Mouse (Mus musculus) liver, embryonic 15.5 days (tissue): ENCODE results near the gene Peak1. TPM values are rescaled to one million over a fixed set of nuclear protein-coding genes. Genes with fewer than 3 reads are reported as not detected.
A peak's percentile ranks its signal among the peaks of the same experiment; 100 is the strongest.
"Not testable (repeated sequence)": the region's sequence is repeated elsewhere in the genome, so short reads cannot be mapped to it uniquely, and the experiment has no call there.

Source experiments
- ATAC-seq: fragments of 200-750 bp; cut with Nextera tagmentation; 2 replicates; pipeline ENCODE4 v1.8.0; 2017; ENCODE audit warnings: moderate number of reproducible peaks, mild to moderate bottlenecking, moderate library complexity; ENCODE audit not compliant: insufficient read depth
- H3K27ac ChIP-seq: fragments of 300-500 bp; sonication (generic); replicated peaks from 2 replicates; pipeline ENCODE4 v1.5.1; 2015; ENCODE audit warnings: mild to moderate bottlenecking, inconsistent platforms
- H3K27me3 ChIP-seq: fragments of 300-500 bp; sonication (generic); 2 replicates; pipeline ENCODE4 v1.6.1; 2015; ENCODE audit warnings: mild to moderate bottlenecking, inconsistent platforms
- H3K36me3 ChIP-seq: fragments of 300-500 bp; sonication (generic); replicated peaks from 2 replicates; pipeline ENCODE4 v1.6.1; 2015; ENCODE audit warnings: moderate library complexity, mild to moderate bottlenecking, inconsistent platforms
- H3K4me1 ChIP-seq: fragments of 300-500 bp; sonication (generic); replicated peaks from 2 replicates; pipeline ENCODE4 v1.6.1; 2015; ENCODE audit warnings: inconsistent platforms
- H3K4me2 ChIP-seq: fragments of 300-500 bp; sonication (generic); 2 replicates; pipeline ENCODE4 v1.6.1; 2015; ENCODE audit warnings: moderate library complexity, mild to moderate bottlenecking, inconsistent platforms
- H3K4me3 ChIP-seq: fragments of 300-500 bp; sonication (generic); replicated peaks from 2 replicates; pipeline ENCODE4 v1.5.1; 2015; ENCODE audit warnings: mild to moderate bottlenecking, inconsistent platforms
- H3K9ac ChIP-seq: fragments of 300-500 bp; sonication (generic); 2 replicates; pipeline ENCODE4 v1.6.1; 2015; ENCODE audit warnings: moderate library complexity, mild to moderate bottlenecking, inconsistent platforms
- H3K9me3 ChIP-seq: fragments of 300-500 bp; sonication (generic); replicated peaks from 2 replicates; pipeline ENCODE4 v1.6.1; 2016; ENCODE audit warnings: inconsistent platforms
- WGBS: fragments of 180-500 bp; shearing (Covaris S2); methylation state at CpG from one replicate; pipeline ENCODE4 v1.1.7; 2015; ENCODE audit warnings: mixed read lengths; ENCODE audit not compliant: insufficient replicate concordance; 5-methylcytosine and 5-hydroxymethylcytosine counted together
- polyA plus RNA-seq: library from polyadenylated mRNA; unstranded; fragments of >200 nt; fragmentation: Nextera tagmentation; extraction: Ambion mirVana; gene quantifications from 2 replicates; pipeline ENCODE4 v1.2.1, GENCODE M21; 2015

The Peak1 gene
- polyA plus RNA-seq, 1 experiment from 2014 or later: 2.4 TPM

GRCm38 (mm10) chr9:56242686-56243085 lies 175.2 kb downstream of the Peak1 start:
- Histone ChIP-seq H3K36me3 (no peaks in the 10 kb centered on the region), H3K9me3 (no peaks in the 10 kb centered on the region), H3K27ac (no peak overlapping the region), H3K9ac (no peak overlapping the region), H3K4me1 (no peaks in the 10 kb centered on the region), H3K4me3 (no peak overlapping the region), H3K4me2 (no peak overlapping the region), H3K27me3 (no peaks in the 10 kb centered on the region)
- 73% methylated on average over 3 of the region's 3 CpGs for WGBS
- ATAC-seq: no peak

DNA sequence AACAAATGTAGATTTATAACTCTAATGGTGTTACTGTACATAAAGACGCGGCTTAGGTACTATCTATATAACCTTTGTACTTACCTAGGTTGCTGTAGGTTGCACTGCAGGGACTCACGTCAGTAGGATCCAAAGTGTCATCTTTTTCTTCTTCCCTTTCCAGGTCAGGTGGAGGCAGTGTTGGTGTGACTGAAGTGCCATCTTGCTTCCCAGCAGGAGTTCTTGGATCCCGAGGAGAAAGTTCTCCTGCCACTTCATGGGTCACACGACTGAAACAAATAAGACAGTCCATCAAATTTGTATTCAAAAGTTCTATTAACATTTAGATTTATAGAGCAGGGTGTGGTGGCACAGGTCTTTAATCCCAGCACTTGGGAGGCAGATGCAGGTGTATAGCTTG lies 176.8 kb downstream of the Peak1 start:
- H3K27me3 ChIP-seq: no peaks in the 10 kb centered on the region
- 74% methylated on average over 5 of the region's 5 CpGs for WGBS

DNA sequence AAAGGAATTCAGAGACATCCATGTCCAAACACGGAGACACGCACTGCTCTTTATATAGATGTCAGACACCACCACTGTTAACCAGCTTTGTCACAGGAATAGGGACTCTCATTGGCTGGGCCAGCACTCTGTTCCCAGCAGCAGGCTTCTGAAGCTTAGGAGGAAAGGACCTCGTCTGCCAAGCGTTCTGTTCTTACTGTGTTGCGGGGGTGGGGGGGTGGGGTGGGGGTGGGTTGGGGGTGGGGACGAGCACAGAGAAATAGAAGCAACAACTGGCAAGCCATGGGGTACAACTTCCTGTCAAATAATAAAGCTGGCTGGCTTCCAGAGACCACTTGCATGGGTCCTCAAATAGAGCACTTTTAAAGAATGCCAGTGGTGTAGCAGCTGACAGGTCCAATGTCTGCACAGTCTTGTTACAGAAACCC lies 182.0 kb downstream of the Peak1 start:
- Histone ChIP-seq H3K9ac (no peak overlapping the region), H3K9me3 (no peaks in the 10 kb centered on the region), H3K27ac (no peak overlapping the region), H3K27me3 (no peaks in the 10 kb centered on the region), H3K36me3 (no peaks in the 10 kb centered on the region), H3K4me2 (no peak overlapping the region), H3K4me3 (no peak overlapping the region), H3K4me1 (0 out of 2 replicates have a peak, but pooled peaks cover 2% of the 10 kb centered on the region)
- ATAC-seq: no peak
- WGBS: 57% methylated on average over 6 of the region's 6 CpGs

More for the DNA sequence above, 176.8 kb downstream of the Peak1 start:
- Histone ChIP-seq H3K4me1 (no peaks in the 10 kb centered on the region), H3K27ac (no peak overlapping the region), H3K9me3 (no peaks in the 10 kb centered on the region), H3K36me3 (no peaks in the 10 kb centered on the region), H3K4me2 (no peak overlapping the region), H3K9ac (no peak overlapping the region), H3K4me3 (no peak overlapping the region)
- ATAC-seq: no peak

DNA sequence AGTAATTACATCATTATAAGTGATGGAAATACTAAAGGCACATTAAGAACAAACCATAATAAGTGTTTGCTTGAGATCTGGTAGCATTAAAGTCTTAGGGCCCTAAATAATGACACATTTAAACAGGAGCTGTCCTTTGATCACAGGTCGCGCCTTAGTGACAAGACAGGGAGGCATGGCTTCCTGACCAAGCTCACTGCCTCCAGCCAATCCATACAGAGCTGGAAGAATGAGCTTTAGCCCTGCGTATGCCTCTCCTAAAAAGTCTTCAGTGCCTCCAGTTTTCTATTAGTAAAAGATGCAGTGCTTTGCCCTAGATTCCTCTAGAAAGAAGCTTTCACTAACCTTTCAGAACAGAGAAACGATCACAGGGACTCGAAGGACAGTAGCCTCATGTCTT lies 182.6 kb downstream of the Peak1 start:
- no peaks in the 10 kb centered on the region for H3K36me3 ChIP-seq
- H3K4me2 ChIP-seq: no peak overlapping the region
- ATAC-seq: no peak
- H3K4me3 ChIP-seq: no peak overlapping the region
- no peaks in the 10 kb centered on the region for H3K27me3 ChIP-seq
- WGBS: 71% methylated on average over 5 of the region's 5 CpGs
- no peak overlapping the region for H3K9ac ChIP-seq
- H3K9me3 ChIP-seq: no peaks in the 10 kb centered on the region
- 0 out of 2 replicates have a peak, but pooled peaks cover 2% of the 10 kb centered on the region for H3K4me1 ChIP-seq
- H3K27ac ChIP-seq: no peak overlapping the region

DNA sequence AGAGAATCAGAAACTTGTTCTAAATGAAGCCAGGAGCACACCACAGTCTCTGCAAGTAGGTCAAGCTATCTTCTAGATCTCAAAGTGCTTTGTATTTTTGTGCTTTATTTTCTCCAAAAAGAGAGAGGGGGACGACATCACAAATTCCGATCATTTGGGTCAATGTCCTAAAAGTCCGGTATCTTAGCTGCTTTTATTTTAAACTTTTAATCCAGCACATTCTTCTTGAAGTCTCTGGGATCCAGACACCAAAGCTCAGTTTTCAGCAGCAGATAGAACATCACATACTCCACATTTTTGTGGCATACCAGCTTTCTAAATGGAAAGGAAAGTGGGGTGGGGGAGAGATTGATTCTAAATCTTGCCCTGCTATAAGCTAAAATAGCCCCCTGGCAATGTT lies 183.3 kb downstream of the Peak1 start:
- ATAC-seq: no peak
- no peak overlapping the region for H3K27ac ChIP-seq
- WGBS: 80% methylated on average over 3 of the region's 3 CpGs

DNA sequence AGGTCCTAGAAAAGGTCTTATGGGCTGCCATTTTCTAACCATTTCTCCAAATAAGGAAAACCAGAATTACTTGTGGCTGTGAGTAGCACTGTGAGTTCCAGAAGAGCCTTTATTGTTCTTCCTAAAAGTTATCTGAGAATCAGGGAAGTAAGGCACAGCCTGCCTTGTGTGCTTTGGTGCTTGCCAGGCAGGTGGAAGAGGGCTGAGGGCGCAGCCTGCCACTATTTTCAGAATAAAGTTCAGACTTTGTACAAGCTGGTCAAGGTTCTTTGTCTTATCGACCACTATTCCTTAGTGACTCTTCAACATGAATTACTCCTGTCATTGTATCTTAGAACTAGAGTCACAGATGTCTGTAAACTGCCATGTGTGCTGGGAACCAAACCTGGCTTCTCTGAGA lies 184.6 kb downstream of the Peak1 start:
- Histone ChIP-seq H3K4me2 (no peak overlapping the region), H3K27me3 (no peaks in the 10 kb centered on the region), H3K9ac (no peak overlapping the region), H3K4me1 (0 out of 2 replicates have a peak, but pooled peaks cover 2% of the 10 kb centered on the region), H3K4me3 (no peak overlapping the region), H3K9me3 (no peaks in the 10 kb centered on the region), H3K36me3 (no peaks in the 10 kb centered on the region), H3K27ac (no peak overlapping the region)
- WGBS: 74% methylated on average over 2 of the region's 2 CpGs
- no peak for ATAC-seq

More for the DNA sequence above, 183.3 kb downstream of the Peak1 start:
- Histone ChIP-seq H3K4me1 (0 out of 2 replicates have a peak, but pooled peaks cover 2% of the 10 kb centered on the region), H3K27me3 (no peaks in the 10 kb centered on the region), H3K36me3 (no peaks in the 10 kb centered on the region), H3K4me3 (no peak overlapping the region), H3K9me3 (no peaks in the 10 kb centered on the region), H3K9ac (no peak overlapping the region), H3K4me2 (no peak overlapping the region)

DNA sequence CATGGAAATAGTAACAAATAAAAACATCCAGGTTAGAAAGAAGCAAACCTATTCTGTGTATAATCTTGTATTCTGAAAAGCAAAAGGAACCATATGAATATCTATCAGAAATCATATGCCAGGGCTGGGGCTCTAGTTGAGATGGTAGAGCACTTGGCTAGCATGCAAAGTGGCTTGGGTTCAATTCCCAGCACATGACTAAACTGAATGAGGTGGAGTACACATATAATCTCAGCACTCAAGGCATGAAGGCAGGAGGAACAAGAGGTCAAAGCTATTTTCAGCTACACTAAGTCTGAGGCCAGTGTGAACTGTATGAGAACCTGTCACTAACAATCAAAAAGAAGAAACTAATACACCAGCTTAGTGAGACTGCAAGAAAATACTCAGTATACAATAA lies 187.0 kb downstream of the Peak1 start:
- no peak overlapping the region for H3K9ac ChIP-seq
- H3K27me3 ChIP-seq: no peaks in the 10 kb centered on the region
- H3K27ac ChIP-seq: no peak overlapping the region
- H3K4me3 ChIP-seq: no peak overlapping the region
- H3K9me3 ChIP-seq: no peaks in the 10 kb centered on the region
- H3K4me2 ChIP-seq: no peak overlapping the region
- 0 out of 2 replicates have a peak, but pooled peaks cover 2% of the 10 kb centered on the region for H3K4me1 ChIP-seq
- 0 out of 2 replicates have a peak, but pooled peaks cover 7% of the 10 kb centered on the region for H3K36me3 ChIP-seq
- ATAC-seq: no peak

DNA sequence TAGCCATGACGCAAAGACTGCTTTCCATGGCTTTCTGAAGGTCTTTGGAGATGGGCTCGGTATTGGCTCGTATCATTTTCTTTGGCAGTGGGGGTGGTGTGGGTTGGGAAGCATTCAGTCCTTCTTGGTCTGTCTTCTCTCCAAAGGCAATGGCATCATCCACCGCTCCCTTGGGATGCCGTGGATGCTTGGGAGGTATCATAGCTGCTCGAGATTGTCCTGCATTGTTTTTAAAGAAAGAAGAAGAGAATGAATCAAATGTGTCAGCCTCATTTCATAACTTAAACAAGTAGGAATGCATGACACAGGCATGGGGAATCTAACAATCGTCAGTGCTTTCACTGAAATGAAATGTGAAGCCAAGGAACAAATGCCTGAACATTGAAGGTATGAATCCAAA lies 190.2 kb downstream of the Peak1 start:
- Histone ChIP-seq H3K4me1 (0 out of 2 replicates have a peak, but pooled peaks cover 2% of the 10 kb centered on the region), H3K27ac (no peak overlapping the region), H3K9me3 (no peaks in the 10 kb centered on the region), H3K27me3 (no peaks in the 10 kb centered on the region), H3K4me2 (no peak overlapping the region), H3K36me3 (0 out of 2 replicates have a peak, but pooled peaks cover 7% of the 10 kb centered on the region), H3K4me3 (no peak overlapping the region), H3K9ac (no peak overlapping the region)
- ATAC-seq: no peak
- WGBS: 77% methylated on average over 7 of the region's 7 CpGs

GRCm38 (mm10) chr9:56223429-56224051 lies 194.3 kb downstream of the Peak1 start:
- H3K27ac ChIP-seq, H3K9ac ChIP-seq, H3K36me3 ChIP-seq, H3K4me1 ChIP-seq, H3K9me3 ChIP-seq, H3K4me2 ChIP-seq, H3K27me3 ChIP-seq, H3K4me3 ChIP-seq: not testable (repeated sequence)
- ATAC-seq: peak; percentile 100
- 44% methylated on average over 45 of the region's 45 CpGs for WGBS

- Histone ChIP-seq H3K9ac (no peak overlapping the region), H3K4me2 (no peak overlapping the region), H3K36me3 (no peaks in the 10 kb centered on the region), H3K27ac (no peak overlapping the region), H3K4me1 (no peaks in the 10 kb centered on the region), H3K4me3 (no peak overlapping the region), H3K27me3 (no peaks in the 10 kb centered on the region), H3K9me3 (no peaks in the 10 kb centered on the region)
- 69% methylated on average over 2 of the region's 2 CpGs for WGBS
- ATAC-seq: no peak
Observed at GRCm38 (mm10) chr9:56218860-56219259, 199.0 kb downstream of the Peak1 start.

DNA sequence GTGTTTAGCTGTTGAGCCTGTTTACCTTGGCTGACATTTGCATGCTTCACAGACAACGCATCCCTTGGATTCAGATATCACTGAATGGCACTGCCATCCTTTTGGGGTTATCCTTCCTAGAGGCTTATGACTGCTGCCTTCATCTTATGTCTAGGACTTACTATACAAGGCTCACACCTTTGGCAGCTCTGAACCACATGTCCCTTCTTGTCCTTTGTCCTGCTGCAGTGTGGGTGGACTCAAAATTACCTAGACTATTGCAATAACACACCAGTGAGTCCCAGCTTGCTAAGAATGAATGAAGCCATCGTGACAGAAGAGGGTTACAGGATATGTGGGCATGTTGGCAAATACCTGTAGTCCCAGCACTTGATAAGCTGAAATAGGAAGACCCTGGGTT lies 199.8 kb downstream of the Peak1 start:
- H3K27me3 ChIP-seq: no peaks in the 10 kb centered on the region
- ATAC-seq: no peak
- no peak overlapping the region for H3K9ac ChIP-seq
- no peak overlapping the region for H3K27ac ChIP-seq
- no peak overlapping the region for H3K4me3 ChIP-seq
- H3K9me3 ChIP-seq: no peaks in the 10 kb centered on the region
- no peak overlapping the region for H3K4me2 ChIP-seq
- 56% methylated on average over 2 of the region's 2 CpGs for WGBS
- H3K4me1 ChIP-seq: no peaks in the 10 kb centered on the region
- no peaks in the 10 kb centered on the region for H3K36me3 ChIP-seq

DNA sequence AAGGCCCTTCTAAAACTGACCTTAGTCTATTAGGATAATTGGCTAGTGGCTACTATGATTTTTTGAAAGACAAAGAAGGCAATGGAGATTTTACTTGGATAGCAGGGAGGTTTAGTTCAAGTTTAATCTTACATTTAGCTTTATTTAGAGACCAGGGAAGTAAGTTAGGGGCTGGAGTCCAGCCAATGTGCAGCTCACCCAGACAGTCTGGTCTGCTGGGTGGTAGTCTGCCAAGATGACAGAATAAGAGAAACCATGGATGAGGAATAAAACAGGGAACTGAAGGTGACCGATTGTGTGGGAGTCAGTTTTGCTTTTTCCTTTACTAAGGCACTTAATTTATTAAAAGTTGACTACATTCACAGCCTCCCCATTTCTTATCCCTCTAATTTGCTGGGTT lies 200.5 kb downstream of the Peak1 start:
- H3K27ac ChIP-seq: no peak overlapping the region
- WGBS: 67% methylated on average over 1 of the region's 1 CpGs

More for the DNA sequence above, 200.5 kb downstream of the Peak1 start:
- Histone ChIP-seq H3K9me3 (no peaks in the 10 kb centered on the region), H3K27me3 (no peaks in the 10 kb centered on the region), H3K4me2 (no peak overlapping the region), H3K36me3 (no peaks in the 10 kb centered on the region), H3K4me3 (no peak overlapping the region), H3K9ac (no peak overlapping the region), H3K4me1 (no peaks in the 10 kb centered on the region)
- ATAC-seq: no peak
